Mouse (Mus musculus) left cerebral cortex, postnatal 36 days (tissue): ENCODE measurements around the gene Zfp574. TPM values are rescaled to one million over a fixed set of nuclear protein-coding genes. Genes with fewer than 3 reads are reported as not detected.

Experiments
- DNase-seq, 2 experiments: peaks; one replicate each; pipeline ENCODE4 v3.0.0; 2021 to 2022; ENCODE audit warnings: low spot score in 2 of 2, mixed read lengths in 1 of 2
- intact Hi-C: fragments of 180-260 bp; cut with DNase I; formaldehyde crosslinking; loops from one replicate; pipeline ENCODE4 v1.15.1; 2025
- total RNA-seq, 2 experiments: library from RNA; stranded (reverse); gene quantifications; 2 replicates each; pipeline ENCODE4 v1.2.3; 2021

Gene Zfp574
- total RNA-seq, 2 experiments from 2014 or later: 34.9 to 40.4 TPM

DNA sequence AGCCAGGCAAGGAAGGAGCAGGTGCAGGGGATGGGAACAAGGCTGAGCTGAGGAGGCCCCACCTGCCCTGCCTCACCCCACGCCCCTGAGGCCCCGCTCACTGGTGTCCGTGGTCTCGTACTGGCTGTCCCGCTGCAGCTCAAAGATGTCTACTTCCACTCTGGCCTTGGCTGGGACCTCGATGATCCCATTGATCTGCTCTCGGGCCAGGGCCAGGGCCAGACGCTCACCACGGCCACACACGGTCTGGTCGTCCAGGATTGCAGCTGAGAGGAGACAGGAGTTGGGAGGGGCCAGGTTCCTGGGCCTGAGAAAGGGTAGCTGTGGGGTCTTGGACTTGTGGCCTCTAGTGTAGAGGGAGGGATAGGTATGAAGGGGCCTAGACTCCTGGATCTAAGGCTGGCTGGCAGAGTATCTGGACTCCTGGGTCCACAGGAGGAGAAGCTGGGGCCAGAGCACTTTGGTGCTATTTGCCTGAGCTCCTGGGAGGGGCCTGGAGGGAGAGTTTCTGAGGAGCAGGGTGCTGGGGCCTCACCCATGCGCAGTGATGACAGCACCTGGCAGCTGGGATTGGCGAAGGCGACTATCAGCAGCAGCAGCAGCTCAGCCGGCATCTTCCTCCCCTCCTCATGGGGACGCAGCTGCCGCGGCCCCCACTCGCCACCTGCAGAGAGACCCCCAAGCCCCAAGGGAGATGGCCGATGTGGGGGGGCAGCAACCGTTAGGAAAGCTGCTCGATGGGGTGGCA is 4.3 kb upstream of the Zfp574 start:
- DNase-seq: no peak
- intact Hi-C loops: no loop called here

DNA sequence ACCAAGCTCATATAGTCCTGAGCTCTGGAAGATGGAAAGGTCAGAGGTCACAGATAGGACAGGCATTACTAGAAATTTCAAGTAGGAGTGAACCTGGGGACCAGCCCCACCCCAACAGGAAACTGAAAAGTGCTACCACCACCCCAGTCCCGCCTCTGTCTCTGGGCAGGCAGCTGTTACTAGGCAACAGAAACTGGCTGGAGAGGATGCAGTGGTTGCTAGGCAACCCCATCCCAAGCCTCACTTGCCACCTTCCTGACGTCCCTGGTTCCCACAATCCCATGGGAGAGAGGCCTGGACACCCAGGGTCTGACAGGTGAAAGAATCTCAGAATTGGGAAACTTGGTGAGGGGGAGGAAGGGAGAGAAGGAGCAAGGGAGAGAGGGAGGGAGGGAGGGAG is 3.6 kb upstream of the Zfp574 start:
- intact Hi-C loops: no loop called here

DNA sequence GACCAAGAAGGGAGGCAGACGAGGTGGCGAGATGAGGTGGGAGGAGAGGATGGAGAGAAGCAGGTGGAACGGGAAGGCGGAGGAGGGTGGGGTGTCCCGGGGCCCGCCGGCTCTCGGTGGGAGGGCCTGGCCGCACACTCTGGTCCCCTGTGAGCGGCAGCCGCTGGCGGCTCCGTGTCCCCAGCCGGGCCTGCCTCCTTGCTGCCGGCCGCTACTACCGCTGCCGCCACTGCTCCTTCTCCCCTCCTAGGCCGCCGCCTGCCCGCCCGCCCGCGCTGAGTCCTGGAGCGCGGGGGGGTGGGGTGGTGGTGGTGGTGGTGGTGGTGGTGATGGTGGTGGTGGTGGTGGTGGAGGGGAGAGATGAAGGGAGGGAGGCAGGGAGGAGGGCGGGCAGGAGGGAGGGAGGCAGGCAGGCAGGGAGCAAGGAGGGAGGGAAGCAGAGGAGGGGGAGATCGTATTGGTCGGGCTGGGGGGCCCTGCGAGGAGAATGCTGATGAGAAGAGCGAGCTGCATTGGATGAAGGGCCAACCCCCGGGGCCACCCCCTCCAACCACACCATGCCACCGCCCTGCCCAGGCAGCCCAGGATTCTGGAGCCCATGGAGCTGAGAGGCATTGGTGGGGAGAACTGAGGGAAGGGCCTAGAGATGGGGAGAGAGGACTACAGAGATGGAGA is 486 bp downstream of the Zfp574 start:
- intact Hi-C loops: loop anchor here (2.0 to 10.0 kb wide), 3 partner anchors 64 to 242 kb away; partner anchors contain the start of genes Megf8 and Rps19
- peak; percentile 63 to 74 for DNase-seq

More for the DNA sequence above, 3.6 kb upstream of the Zfp574 start:
- peak; percentile 78 to 81 for DNase-seq

DNA sequence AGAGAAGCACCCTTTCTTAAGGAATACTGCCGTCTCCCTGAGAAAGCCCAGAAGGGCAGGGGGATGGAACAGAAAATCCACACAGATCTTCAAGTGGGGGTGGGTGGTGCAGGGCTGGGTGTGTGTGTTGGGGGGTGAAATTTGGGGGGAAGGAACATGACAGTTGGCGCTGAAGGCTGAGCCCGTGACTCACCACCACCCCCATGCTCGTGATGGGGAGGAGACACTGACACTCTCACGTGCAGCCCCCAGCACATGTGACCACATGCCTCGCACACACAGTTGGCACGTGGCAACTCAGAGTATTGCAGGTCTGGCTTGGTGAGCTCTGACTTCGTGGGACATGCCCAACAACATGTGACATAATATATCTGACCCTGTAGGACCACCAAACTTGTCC is 1.6 kb downstream of the Zfp574 start:
- DNase-seq: peak; percentile 78 to 80
- intact Hi-C loops: loop anchor here (2.0 to 10.0 kb wide), 3 partner anchors 65 to 241 kb away; partner anchors contain the start of genes Megf8 and Rps19

DNA sequence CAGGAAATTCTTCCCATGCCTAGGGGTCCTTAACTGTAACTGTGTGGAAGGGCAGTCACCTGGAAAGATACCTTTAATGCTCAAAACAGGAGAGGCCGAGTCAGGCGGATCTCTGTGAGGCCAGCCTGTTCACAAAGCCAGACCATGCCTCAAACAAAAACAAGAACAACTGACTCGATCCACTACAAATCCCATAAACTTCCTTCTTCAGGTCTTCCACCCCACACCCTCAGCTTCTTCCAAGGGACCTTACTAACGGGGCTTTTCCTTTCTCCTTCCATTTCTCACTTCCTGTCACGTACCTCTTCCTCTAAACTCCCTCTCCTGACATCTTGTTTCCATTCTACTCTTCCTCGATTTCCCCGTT is 3.9 kb downstream of the Zfp574 start:
- intact Hi-C loops: loop anchor here (5.0 to 10.0 kb wide), 3 partner anchors 44 to 239 kb away; partner anchors contain the start of genes Megf8 and Rps19
- DNase-seq: no peak

DNA sequence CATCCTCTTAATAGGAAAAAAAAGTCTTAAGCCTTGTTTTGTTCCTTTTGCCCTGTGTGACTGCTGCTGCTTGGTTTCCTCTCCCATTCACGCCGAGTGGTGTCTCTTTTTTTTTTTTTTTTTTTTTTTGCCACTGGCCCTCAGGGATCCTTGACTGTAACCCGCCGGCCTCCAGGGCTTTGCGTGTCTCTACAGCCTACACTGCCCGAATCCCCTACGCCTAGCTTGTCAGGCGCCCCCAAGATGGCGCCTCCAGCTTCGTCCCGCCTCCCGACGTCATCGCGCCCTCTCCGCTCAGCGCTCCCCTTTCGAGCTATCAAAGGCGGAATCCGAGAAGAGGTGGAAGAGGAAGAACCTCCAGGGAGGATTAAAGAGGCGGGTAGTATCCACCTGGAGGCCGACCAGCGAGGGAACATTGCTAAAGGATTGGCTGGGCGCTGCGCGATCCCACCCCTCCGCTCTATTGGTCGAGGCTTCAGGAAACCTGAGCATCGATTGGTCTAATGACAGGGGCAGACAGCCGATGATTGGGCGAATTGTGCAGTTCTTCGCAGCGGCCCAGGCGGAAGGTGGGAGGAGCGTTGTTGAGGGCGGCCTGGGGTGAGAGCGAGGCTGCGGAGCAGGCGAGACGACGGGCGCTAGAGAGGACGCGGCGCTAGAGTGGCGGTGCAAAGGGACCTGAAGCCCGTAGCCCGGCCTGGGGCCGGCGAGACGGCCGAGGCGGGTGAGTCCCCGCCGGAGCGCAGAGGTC is 4.5 kb downstream of the Zfp574 start:
- DNase-seq: peak; percentile 96 to 97
- intact Hi-C loops: loop anchor here (5.0 to 10.0 kb wide), 3 partner anchors 45 to 238 kb away; partner anchors contain the start of genes Megf8 and Rps19

DNA sequence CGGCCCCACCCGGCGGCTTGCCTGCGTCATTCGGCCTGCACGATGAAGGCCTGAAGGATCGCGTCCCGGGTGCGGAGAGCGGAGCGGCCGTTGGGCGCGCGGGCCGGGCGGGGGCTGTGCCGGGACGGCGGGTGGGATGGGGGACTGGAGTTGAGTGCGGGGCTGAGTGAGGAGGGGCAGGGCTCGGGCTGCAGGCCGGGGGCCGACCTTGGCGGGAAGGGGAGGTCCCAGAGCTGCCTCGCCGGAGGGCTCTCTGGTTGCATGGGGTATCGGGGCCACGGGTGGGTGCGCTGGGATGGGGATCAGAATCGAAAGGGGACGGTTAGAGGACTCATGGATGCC is 5.0 kb downstream of the Zfp574 start:
- no peak for DNase-seq
- intact Hi-C loops: loop anchor here (5.0 to 10.0 kb wide), 3 partner anchors 45 to 237 kb away; partner anchors contain the start of genes Megf8 and Rps19

DNA sequence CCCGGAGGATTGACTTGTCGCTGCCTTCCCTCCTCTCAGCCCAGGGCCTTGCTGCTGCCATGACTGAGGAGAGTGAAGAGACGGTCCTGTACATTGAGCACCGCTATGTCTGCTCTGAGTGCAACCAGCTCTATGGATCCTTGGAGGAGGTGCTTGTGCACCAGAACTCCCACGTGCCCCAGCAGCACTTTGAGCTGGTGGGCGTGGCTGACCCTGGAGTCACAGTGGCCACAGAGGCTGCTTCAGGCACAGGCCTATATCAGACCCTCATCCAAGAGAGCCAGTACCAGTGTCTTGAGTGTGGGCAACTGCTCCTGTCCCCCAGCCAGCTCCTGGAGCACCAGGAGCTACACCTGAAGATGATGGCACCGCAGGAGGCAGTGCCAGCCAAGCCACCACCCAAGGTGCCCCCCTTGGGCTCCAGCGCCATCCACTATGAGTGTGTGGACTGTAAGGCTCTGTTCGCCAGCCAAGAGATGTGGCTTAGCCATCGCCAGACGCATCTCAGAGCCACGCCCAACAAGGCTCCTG is 7.2 kb downstream of the Zfp574 start:
- no peak for DNase-seq
- intact Hi-C loops: loop anchor here (5.0 to 10.0 kb wide), 3 partner anchors 47 to 235 kb away; partner anchors contain the start of genes Megf8 and Rps19

DNA sequence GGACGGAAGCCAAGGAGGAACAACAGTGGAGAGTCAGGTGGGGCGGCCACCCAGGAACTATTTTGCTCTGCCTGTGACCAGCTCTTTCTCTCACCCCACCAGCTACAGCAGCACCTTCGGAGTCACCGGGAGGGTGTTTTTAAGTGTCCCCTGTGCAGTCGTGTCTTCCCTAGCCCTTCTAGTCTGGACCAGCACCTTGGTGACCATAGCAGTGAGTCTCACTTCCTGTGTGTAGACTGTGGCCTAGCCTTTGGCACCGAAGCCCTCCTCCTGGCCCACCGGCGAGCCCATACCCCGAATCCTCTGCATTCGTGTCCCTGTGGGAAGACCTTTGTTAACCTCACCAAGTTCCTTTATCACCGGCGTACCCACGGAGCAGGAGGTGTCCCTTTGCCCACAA is 8.1 kb downstream of the Zfp574 start:
- DNase-seq: no peak
- intact Hi-C loops: no loop called here

DNA sequence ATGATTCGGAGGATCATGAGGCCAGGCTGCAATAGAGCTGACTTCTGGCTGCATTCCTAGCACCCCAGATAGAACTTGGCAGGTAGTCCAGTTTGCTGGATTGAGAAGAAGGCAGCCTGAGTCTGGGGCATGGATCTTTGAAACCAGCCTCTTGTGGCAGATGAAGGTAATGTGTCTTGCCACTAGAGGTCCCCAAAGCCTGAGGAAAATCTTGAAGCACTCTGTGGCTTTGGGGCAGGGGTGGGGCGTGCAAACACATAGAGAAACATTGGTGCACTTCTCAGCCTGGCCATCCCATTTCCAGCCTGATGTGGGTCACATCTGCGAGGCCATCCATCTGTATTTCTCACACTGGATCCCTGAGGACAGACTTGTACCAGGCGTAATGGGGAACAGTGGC is 10.1 kb downstream of the Zfp574 start:
- intact Hi-C loops: no loop called here
- DNase-seq: no peak

DNA sequence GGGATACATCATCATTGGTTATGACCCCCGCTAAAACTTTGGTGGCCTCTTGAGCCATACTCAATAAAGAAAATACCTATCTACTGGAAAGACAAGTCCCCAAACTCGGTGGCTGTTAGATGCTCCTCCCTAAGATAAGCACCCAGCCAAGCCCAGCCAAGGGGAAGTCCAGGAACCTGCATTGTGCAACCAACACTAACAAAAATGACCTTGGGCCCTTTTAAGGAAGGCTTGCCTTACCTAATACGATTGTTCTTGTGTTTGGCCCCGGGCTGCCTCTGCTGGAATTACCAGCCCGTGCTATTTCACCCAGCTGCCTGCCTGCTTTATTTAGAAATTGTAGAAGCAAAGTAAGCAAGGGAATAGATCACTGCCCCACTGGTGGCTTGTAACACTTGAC is 12.3 kb downstream of the Zfp574 start:
- no peak for DNase-seq
- intact Hi-C loops: no loop called here

DNA sequence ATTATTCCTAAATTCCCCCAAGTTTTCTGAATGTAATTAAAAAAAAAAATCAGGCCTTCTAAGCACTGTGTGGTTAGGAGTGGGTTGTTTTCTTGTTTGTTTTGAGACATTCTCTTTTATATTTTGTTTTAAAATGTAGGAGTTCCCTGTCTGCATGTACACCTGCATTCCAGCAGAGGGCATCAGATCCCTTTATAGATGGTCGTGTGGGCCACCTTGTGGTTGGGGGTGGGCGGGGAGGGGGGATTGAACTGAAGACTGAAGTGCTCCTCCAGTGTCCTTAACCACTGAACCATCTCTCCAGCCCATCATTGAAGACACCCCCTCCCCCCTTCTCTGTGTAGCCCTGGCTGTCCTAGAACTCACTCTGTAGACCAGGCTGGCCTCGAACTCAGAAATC is 14.3 kb downstream of the Zfp574 start:
- intact Hi-C loops: no loop called here
- no peak for DNase-seq

DNA sequence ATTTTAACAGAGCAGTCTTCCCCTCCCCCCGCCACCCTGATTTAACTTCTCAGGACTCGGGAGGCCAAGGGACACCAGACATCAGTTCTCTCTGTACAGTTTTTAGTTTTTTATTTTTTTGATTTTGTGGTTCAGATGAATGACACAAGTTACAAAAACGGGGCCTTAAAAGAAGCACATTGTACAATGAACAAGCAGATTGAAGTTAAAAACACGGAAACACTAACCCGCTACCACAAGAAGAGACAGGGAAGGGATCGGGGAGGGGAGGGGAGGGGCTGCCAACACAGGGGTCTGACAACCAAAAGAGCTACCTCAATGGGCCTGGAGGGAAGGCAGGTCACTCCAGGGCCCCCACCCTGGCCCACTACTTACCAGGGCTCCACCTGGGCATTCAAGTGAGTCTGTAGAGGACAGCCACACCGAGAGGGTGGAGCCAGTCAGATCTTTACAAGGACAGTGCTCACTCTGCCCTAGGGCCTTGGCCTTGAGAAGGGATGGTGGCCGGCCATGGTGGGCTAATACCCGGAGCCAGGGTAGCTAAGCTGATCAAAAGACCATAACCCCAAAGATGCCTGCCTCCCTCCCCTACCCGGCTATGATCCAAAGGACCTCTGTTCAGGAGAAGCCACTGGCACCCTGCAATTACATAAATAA is 15.0 kb downstream of the Zfp574 start:
- DNase-seq: no peak
- intact Hi-C loops: no loop called here

DNA sequence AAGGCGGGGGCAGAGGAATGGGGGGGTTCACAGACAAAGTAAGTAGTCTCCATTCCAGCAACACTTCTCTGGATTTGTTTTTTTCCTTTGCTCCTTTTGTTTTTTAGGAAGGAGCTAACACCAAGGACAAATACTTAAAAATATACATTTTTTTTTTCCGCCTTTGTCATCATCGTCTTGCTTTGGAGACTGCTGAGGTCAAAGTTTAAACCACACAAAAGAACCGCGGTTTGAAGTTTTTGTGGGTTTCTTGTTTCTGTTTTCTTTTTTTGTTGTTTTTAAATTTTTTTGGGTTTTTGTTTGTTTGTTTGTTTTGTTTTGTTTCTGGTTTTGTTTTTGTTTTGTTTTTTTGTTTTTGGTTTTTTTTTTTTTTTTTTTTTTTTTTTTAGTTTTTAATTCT is 15.6 kb downstream of the Zfp574 start:
- DNase-seq: no peak
- intact Hi-C loops: no loop called here

DNA sequence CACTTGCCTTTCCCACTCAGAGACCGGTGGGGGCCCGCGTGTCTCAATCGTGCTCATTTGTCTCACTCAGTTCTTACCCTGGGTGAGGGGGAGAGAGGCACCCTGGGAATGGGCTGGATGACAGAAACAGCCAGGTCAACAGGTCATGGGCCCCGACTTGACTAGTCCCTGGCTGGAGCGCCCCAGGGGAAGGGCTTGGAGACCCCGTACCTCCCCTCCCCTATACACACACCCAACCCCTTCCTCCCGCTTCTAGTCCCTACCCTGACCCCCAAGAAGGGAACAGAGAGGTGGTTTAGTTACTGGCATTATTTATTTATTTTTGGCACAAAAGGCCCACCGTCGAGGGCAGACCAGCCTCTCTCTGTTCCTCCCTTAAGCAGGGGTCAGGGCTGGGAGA is 16.2 kb downstream of the Zfp574 start:
- intact Hi-C loops: no loop called here

DNA sequence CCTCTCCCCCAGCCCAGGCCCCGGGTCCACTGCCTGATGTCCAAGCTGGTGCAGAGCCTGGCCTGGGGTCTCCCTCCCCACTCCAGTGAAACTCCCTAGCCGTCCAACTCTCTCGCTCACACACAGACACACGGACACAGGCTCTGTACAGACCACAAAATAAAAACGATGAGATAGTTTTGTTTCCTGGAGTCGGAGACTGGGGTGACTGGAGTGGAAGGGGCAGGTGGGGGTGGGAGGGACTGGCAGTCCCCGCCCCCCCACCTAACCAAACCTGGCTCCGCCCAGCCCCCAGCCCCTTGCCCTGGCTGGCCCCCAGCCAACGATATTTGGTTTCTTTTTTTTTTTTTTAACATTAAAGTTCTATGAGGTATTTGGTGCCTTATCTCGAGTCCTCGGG is 16.6 kb downstream of the Zfp574 start:
- intact Hi-C loops: no loop called here
- no peak for DNase-seq

More for the DNA sequence above, 16.2 kb downstream of the Zfp574 start:
- no peak for DNase-seq

DNA sequence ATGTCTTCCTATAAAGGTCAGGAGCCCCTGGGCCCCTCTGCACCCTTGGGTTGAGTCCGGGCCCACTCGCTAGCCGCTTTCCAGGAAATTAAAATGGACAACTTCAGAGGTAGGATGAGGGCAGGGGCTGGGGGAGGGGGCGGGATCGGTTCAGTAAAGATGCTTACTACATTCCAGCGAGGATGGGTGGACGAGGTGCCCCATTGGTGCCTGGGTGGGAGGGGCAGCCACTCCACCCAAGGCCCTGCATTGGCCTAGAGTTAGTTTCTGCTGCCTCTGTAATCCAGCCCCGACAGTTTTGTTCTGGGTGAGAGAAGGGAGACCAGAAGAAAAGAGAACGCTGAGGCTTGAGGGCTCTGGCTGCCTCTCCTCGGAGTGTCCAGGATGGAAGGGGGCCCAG is 17.5 kb downstream of the Zfp574 start:
- intact Hi-C loops: no loop called here
- DNase-seq: no peak

DNA sequence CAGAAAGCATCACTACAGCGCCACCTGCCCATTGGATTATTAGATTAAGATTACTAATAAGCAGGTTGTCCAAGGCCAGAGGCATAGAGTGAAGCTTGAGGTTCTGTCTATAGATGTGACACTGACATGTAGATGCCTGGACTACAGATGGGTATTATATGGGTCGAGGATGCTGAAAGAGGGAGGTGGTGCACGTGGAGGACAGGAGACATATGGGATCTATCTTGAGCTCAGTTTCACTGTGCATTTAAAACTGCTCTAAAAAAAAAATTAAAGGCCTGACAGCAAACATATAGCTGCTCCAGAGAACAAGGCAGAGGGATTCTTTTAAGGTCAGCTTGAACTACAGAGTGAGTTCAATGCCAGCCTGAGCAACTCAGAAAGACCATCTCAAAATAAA is 25.8 kb downstream of the Zfp574 start:
- peak in 1 of 2 experiments; percentile 47 for DNase-seq
- intact Hi-C loops: no loop called here

DNA sequence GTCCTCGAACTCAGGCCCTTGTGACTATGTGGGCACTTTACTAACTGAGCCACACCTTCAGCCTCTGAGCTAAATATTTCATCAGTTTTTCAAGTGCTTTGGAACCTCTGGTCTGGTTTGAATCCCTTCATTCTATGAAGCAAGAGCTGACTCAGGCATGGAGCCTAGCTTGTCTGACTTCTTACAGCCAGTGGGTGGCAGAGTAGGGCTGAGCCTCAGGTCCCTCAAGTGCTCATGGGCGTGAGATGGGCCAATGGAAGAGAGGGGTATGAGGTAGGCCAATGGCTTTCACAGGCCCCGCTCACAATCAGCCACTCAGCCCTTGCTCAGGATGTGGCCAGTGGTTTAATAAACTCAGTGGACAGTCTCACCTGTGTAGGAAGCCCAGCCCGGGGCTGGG is 27.2 kb downstream of the Zfp574 start:
- intact Hi-C loops: no loop called here
- no peak for DNase-seq
